Mouse (Mus musculus) cerebellum, adult 11-12 months (tissue): ENCODE data around the gene Efna5.

Experiments used
- DNase-seq: peaks from one replicate; pipeline ENCODE4 v3.0.0; 2022

Efna5 gene

DNA sequence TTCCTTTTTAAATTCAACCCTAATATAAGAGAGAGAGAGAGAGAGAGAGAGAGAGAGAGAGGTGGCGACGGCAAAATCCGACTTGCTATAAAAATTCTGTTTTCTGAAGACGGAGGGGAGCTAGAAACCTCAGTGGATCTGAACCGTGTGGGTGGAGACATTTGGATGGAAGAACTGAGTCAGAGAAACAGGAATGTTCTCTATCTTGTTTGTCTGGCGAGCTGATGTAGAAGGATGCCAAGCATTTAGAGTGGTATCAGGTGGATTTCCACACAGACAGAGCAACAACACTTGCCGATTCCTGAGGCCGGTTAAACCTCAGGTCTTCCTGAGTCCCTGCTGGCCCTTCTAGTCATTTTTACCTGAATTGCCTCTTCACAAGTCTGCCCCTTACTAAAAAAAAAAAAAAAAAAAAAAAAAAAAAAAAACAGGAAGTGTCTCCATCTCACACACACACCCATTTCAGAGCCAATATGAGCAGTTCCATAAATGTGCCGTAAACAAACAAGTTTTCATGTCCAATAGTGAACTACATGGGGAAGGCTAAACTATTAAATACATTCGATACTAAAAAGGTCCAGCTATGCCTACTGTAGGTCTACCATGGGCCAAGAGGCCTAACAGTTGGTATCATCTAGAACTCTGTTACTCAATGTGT, 231.7 kb downstream of the Efna5 start:
- no peak for DNase-seq

DNA sequence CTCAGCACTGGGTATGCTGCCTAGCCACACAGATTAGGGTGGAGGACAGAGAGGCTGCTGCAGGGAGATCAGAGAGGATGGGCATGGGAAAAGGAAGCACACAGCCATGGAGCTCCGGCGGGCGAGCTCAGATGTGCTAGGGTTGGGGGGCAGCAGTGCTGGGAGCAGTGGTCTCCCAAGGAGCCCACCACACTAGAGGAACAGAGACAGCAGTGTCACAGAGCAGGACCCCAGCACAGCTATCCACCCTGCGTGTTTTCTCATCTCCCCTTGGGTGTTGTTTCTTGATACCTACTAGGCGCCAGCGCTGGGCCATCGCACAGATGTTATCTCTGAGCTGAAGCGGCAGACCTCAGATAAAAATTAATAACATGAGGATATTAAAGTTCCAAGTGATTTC, 234.3 kb downstream of the Efna5 start:
- DNase-seq, result no peak

DNA sequence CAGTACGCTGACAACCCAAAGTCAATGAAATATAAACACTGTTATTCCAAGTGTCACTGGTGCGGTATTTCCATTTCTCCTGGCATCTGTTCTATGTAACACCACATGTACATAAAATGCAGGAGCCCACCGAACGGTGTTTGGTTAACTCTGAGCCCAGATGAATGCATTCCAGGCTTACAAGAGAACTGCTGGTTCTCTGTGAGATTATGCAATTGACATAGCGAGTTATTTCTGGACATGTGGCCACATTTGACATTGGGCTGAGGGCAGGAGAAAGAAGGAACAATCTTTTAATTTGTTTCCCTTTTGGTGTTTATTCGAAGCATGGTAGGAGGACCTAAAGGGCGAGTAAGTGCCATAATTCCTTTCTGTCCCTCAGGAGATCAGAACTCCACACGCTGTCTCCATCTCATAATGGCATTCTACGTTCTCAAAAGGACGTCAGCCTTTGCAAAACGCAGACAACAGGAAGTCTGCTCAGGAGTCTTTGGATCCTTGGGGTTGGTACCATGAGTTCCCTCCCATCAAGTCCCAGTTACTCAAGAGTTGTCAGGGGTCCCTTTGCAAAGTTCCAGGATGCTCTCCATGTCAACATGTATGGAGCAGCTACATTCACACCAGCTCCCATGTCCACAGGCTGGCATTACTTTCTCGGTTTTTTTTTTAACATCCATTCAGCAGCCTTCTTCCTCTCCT, 238.5 kb downstream of the Efna5 start:
- no peak for DNase-seq

DNA sequence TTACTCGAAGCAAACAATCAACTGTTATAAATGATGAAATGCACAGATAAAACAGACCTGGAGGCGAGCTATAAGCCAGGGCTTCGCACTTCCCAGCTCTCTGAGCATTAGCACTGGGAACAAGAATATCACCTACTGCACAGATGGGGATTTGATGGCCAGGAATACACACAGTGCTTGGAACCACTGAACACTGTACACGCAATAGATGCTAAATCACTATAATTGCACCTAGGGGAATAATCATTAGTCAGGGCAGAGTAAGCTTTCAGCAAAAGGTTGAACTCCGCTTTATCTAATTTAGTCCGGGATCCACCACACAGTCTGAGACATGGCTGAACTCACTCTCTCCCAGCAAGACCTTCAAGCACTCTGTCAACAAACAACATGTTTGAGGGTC, 240.5 kb downstream of the Efna5 start:
- no peak for DNase-seq

DNA sequence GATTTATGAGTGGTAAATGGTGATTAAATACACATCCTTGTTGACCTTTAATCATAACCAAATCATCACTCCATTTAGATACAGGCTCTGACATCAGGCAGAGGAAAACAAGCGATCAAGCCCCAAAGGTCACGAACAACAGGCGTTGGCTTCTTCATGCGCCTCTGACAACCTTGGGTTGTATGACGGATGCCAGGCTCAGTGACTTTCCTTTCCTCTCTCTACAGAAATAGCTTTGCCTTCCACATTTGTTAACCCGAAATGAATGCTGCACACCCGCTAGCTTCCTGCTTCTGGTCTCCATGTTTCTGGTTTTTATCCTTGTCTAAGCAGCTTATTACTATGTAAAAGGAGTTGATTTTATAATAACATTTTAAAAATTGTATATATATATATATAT, 244.2 kb downstream of the Efna5 start:
- DNase-seq, result no peak

DNA sequence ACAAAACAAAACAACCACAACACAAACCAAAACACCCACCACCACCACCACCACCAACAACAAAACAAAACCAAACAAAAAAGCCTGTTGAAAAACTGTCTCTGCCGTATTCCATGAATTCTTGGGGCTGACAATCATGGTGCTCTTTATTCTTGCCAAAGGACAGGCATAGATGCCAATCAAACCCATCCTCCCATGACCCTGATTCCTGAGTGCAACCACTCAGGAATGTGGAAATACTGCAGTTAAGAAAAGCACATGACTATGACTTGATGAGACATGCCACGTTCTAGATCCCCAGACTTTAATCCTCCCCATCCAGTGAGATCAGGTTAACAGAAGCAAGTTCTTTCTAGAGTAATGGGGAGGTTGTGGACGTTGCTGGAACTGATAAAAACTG, 246.2 kb downstream of the Efna5 start:
- DNase-seq, result no peak

DNA sequence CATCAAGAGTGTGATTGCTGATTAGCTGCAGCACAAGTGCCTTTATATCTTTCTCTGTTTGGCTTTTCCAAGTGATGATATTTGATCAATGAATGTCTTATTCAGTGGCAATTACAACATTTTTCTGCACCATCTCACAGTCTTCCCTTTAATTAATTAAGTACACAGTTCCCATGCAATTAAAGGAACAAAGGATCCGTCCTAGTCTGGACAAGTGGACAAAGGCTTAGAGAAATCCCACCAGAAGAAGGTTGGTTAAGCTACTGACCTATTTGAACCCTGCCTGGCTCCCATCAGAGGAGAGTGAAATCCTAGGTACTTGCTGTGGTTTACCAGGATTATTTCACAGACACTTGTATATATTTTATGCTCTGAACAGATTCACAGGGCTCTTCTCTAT, 252.6 kb downstream of the Efna5 start:
- DNase-seq, result no peak

DNA sequence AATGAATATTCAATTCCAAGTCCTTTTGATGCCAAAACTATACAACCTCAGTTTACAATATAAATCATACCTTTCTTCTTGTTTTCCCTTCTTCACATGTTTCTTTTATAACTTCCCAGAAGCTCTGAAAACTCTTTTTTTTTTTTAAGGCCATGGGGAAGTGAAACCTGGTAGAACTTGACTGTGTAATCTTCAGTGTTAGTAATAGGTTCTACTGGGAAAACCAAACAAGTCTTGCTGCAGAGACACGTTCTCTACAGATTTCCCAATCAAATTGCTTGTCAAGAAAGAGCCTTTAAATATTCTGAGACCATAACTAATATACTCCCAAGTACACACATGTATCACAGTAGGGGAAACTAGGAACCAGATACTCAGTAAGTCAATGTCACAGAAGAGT, 253.6 kb downstream of the Efna5 start:
- no peak for DNase-seq

DNA sequence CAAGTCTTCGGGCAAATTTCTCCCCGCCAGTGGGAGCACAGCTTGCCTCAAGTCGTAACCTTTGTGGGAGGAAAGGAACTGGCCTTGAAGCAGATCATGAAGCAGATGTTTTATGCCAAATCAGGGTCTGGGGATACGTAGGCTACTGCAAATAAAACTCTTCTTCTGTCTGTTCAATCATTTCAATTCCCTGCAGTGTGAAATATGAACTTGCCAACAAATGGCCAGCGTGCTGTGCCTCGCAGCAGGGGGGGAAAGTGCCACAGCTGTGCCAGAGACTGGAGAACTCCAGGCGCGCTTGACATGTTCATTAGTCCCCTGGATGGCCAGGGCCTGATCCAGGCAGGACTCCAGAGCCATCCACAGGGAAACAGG, 255.5 kb downstream of the Efna5 start:
- DNase-seq, result no peak

DNA sequence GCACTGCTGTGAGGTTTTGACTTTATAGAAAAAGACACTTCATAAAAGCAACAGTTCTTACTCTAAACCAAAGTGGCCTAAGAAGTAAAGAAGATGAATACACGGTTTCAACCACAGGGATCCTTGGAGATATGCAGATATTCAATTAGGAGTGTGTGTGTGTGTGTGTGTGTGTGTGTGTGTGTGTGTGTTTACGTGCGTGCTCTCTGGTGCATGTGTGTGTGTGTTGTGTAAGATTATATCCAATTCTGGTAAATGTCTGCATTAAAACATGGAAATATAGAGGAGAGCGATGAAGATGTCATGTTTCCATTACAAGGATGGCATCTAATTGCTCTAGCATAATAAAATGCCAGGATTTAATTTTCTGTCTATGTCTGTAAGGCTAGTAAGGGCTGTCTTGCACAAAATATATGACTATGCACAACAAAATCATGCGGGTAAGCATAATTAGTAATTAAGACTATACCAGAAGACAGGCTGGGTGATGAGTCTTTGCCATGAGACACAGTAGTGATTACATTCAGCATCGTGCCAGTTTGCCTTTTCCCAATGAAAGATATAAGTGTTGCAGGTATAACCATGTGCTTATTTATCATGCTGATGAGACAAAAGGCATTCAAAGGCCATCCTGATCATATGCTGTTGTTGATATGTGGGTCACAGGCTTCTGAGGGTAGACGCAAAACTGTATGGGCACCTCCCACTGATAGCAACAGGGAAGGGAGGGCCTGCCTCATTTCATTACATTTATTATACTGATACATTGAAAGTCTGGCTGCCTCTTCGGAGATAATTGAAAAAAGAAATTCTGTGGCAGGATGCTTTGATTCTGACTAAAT, 256.1 kb downstream of the Efna5 start:
- DNase-seq, result no peak

DNA sequence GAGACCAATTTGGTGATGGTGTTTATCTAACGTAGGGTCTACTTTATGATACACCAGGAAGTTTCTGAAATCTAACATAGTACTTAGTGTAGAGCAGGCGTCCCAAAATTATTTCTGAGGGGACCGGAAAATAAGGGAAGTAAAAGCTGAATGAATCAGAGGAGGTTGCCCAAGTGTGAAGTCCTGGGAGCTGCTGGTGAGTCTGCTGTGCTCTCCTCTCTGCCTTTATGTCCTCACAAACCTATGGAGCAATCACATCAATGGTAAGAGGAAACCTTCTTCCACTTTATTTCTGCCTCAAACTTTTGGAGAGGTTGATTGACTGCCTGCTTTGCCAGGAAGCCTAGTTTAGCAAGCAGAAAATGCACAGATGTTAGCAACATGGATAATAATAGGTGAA, 257.9 kb downstream of the Efna5 start:
- DNase-seq, result no peak

DNA sequence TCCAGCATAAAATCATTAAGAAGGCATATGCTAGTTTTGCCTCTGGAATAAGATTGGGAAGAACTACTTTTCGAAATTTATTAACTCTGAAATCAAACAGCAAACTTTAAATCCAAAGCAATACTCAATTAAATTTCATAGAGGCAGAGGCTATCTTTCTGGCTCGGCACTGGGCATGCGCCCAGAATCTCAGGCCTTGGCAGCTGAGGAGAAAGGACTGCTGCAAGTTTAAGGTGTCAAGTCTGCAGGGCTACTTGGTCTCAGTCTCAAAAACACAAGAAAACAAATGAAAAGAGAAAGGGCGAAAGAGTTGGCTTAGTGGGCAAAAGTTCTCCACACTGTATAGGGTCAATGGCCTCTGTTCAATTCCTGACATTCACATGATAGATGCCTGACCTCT, 258.6 kb downstream of the Efna5 start:
- DNase-seq, result no peak

DNA sequence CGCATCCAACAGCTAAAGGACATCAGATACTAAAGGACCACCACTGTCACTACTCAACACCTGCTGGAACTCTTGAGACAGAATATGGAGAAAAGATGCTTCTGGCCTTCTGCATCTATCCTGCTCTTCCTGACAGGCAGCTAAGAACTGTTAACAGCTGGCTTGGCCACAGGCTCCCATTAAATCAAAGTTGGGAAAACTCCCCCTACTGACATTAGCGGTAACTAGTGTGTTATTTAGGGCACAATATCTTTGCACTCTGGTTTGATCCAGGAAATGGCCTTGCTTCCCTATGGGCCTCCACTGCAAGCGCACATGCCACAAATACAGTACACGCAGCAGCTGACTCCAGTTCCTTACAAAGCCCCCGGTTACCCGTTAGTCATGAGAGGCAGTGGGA, 266.0 kb downstream of the Efna5 start:
- DNase-seq, result no peak

DNA sequence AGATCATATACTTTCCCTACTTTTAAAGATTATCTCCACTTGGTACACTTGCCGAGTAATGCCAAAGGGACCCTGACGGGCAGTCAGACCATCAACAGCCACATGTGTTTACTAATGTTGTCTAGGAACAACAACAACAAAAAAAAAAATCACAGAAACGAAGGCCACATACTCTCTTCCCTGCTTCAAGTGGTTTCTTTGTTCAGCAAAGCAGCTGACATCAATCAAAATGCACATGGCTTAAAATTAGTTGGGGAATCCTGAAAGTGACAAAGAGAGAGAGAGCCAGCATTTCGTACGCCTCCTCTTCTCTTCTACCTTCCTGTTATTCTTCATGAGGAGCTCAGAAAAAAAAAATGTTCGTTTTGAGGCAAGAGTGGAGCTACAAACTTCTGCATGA, 266.4 kb downstream of the Efna5 start:
- DNase-seq, result no peak

DNA sequence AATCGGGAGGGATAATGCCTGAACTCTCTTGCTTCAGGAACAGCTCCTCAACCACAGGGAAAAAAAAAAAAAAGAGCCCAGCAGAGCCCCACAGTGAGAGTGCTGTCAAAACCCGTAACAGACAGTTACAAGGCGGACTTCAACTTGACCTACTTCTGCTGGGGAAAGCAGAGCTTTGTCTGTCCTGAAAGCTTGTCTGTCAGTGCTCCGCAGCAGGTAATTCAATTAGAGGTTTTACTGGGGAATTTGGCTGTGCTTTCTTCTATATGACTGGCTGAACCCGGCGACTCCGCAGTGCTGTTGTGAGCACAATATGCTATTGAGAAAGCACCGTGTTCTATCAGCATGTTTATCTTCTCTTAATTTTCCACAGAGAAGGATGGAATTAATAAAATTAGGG, 266.9 kb downstream of the Efna5 start:
- no peak for DNase-seq

DNA sequence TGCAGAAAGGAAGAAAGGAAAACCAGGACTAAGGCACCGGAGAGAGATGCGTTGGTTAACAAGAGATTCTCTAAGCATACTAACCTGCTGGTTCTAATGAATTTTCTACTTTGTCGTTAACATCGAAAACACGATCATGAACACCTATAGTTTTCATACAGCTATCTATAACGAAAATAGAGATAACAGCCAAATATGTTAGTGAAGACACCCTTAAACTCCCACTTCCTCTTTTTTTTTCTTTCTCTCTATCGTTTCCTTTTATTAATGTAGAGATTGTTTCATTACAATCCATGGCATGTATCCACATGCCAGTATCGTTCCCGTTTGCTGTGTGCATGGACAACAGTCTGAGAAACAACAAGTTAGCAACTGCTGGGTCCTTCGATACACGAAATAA, 267.9 kb downstream of the Efna5 start:
- DNase-seq, result no peak

DNA sequence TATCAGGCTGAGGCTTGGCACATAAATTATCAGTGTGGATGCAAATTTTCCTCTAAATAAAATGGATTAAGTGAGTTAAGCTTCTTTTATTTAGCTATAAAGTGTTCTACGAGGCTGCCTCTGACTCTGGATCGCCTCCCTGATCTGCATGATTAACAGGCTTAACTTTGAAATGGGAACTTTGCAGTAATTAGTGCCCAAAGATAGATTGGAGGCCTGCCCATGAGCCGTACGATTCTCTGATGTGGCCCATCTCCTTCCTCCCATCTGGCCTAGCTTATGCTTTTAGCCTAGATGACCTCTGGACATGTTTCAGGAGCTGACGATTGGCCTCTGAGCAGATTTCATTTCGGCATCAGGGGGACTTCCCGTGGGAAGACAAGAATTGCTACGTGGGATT, 273.0 kb downstream of the Efna5 start:
- no peak for DNase-seq

DNA sequence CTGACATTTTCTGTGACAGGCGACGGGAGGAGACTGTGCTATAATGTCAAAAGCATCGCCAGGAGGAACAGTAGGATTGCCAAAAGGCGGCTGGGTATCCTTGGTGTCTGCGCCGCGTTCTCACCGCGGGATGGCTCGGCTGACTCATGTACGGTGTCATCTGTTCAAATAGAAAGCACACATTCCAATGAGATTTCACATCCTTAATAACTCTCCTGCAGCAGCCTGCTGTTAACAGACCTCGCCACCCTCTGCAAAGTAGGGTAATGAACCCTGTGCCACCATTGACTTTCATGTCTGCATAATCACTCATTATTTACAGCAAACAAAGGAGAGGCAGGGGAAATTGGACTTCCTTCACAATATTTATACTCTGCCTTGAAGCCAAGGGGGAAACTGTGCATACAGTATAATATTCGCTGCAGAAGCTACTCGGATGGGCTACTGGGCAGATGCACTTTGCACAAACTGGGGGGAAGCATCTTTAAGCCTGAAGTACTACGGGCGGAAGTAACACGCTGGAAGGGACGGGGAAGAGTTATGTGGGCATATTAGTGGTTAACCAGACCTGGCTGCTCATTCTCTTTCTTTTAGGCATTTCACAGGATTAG, 273.7 kb downstream of the Efna5 start:
- peak; percentile 9 for DNase-seq

DNA sequence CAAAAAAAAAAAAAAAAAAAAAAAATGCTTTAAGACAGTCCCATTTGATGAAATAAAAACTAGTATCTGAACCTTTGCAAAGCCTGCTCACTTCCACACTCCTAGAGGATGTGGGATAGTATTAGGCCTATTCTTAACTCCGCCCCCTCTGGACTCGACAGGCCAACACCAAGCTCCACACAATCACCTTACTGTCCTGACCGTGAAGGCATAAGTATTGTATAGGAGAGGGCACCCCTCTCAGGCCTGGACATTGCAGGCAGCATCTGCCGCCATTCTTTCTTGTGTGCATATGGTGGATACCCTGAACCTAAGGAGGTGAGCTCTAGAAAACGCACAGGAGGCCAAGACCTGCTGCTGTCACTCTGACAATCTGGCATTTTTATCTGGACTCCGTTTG, 274.4 kb downstream of the Efna5 start:
- DNase-seq, result no peak

DNA sequence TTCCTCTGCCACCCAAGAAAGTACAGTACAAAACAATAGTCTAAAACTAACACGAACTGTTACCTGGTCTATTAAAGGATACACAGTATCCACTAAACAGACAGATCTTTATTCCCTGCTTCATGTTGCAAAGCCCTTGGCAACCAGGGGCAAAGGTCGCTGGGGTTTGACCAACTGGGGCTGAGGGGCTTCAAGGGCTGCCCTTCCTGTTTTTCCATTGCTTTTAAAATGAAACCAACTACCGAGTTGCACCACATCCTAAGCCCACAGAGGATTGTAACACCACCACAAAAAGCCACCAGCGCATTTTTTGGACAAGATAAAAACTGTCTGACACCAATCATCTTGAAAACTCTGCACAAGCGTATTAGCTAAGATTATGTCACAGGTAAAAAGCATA, 276.8 kb downstream of the Efna5 start:
- DNase-seq, result no peak

DNA sequence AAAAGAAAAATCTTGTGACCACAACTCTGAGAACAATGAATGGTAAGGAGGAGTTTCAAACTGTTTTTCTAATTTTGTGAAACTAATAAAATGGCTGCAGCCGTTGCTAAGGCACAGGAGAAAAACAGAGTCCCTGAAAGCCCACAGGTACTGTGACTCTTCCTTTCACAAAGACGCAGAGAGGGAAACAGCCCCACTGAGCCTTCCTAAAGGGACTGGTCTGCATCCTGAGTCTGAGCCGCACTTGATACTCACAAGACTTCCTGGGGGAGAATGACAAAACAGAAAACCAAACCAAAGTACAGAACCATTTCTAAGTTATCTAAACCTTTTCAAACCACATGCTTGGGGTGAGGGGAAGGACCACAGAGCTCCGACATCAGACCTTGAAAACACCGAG, 277.5 kb downstream of the Efna5 start:
- no peak for DNase-seq

DNA sequence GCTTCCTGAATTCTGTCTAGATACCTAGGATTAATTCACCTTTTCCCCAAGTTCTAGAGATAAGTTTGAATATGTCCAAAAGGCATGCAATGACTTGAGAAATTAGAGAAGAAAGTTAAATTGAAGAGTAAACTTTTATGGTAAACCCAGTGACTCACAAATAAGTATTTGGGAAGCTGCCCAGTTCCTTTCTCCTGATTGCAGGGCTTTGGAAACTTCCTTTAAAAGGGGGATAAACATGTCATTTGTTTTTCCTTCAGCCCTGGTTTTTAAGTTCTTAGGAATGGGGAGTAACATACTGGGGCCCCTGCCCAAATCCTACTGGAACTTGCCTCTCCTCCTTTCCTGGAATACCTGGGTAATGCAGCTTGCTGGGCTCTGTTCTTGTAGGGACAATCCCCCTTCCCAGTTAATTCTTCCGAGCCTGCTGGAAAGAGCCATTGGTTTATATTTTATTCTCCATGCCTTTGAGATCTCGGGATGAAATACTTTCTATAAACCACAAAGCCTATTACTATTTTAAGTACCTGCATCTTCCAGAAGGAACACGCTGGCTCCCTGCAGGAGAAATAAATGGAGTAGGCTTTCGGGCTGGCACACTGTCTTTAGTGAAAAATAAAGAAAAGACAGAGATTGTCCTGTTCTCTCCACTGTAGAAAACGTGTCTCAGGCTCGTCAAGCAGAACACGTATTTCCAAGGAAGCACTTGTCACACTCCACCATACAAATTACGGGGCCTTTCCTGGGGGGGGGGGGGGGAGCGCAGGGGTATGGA, 282.2 kb downstream of the Efna5 start:
- no peak for DNase-seq
